Mouse (Mus musculus) embryo, embryonic 10.5 days (tissue): ENCODE data around the gene Zg16.
"Not testable (repeated sequence)": the region's sequence is repeated elsewhere in the genome, so short reads cannot be mapped to it uniquely, and the experiment has no call there.

Experiments used
- DNase-seq: peaks from one replicate; pipeline ENCODE4 v3.0.0-alpha.2; 2015; ENCODE audit warnings: low spot score

Zg16 gene

GRCm38 (mm10) chr7:127087278-127088010 is at the start of gene Zg16:
Zg16 (minus strand) TSS chr7:127087328.
- DNase-seq: not testable (repeated sequence)

DNA sequence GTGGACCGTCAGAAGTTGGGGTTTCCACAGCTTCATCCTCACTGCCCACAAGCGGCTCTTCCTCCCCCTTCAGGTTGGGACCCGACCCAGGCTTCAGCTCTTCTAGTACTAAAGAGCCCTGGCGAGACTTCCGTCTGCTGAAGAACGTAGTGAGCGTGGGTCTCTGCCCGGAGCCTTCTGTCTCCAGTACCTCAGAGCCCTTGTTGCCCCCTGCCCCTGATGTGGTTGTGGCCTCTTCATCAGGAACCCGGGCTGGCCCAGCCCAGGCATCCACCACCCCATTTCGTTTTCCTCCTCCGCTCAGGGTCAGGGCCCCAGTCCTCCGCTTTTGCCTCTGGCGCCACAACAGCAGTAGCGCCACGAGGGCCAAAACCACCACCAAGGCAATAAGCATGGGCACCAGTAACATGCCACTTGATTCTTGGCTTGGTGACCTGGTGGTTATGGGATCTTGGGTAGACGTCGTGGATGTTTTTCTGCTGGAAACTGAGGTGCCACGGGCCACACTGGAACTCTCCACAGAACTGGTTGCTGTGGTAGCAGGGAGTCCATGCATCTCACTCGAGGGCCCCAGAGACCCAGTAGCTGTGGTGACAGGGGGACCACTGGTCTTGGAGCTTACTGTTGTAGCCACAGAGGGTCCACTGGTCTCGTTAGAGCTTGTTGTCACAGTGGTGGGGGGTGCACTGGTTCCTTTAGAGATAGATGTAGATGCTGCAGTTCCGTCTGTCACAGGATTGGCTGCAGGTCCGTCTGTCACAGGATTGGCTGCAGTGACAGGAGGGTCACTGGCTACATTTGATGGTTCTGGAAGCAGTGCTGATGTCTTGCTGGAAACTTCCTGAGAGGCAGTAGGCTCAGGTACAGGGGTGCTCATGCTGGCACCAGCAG is 49.3 kb upstream of the Zg16 start:
- no peak for DNase-seq

DNA sequence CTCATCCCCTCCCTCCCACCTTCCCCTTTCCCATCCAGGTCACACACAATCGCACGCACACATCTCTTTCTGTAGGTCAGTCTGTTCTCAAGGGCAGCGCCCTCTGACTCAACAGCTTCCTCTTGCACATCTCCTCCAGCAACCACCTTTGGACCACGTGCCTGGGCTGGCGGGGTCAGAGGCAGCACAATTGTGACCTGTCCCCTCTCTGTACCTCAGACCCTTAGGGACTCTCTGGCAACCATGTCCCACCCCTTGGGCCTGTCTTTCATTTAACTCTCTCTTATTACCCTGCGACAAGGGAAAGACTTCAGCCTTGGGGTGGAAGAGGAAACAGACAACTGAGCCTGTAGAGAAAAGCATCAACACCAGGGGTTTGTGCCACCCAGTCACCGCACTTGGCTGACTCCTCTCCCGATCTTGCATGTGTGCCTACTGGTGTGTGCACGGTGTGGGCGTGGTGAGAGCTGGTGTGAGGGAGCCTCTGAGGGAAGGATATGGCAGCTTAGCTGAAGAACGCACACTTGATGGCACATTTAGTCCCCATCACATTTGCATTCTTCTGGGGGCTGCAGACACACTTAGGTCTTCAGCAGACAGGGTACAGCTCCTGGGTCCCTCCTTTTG is 47.8 kb upstream of the Zg16 start:
- no peak for DNase-seq

DNA sequence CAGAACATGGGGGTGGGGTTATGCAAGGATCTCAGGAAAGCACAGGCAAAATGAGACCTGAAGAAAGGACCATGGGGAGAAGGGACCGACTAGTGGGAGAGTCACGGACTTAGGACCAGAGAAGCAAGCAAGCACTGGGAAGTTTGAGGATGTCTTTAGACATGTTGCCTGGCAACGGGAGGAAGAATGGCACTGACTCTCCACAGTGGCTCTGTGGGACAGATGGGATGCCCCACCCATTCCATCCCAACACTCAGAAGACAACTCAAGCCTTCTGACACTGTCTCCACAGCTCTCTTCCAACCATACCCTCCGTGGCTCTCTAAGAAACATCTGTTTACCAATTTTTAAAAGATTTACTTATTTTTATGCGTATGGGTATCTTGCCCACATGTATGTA is 46.0 kb upstream of the Zg16 start:
- DNase-seq: no peak

DNA sequence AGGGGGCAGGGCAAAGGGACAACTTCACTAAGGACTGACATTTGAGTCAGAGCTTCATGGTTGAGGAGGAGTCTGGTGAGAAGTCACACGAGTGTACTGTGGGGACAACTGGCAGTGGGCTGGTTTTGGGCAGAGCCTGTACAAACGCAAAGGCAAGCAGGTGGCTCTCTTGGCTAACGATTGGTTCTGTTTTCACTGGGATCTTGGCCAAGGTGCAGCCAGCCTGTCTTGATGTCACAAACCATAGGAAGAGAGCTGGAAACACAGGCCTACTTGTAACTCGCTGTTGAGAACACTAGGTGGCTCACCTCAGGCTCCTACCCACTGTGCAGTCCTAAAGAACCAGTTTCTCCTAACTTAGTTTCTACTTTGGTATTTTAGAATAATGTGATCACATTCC is 42.5 kb upstream of the Zg16 start:
- peak; percentile 51 for DNase-seq

- DNase-seq: peak; percentile 36
Observed at GRCm38 (mm10) chr7:127121911-127122270, 34.8 kb upstream of the Zg16 start, which contains the start of gene Qprt. Qprt (minus strand) TSS chr7:127122226.

DNA sequence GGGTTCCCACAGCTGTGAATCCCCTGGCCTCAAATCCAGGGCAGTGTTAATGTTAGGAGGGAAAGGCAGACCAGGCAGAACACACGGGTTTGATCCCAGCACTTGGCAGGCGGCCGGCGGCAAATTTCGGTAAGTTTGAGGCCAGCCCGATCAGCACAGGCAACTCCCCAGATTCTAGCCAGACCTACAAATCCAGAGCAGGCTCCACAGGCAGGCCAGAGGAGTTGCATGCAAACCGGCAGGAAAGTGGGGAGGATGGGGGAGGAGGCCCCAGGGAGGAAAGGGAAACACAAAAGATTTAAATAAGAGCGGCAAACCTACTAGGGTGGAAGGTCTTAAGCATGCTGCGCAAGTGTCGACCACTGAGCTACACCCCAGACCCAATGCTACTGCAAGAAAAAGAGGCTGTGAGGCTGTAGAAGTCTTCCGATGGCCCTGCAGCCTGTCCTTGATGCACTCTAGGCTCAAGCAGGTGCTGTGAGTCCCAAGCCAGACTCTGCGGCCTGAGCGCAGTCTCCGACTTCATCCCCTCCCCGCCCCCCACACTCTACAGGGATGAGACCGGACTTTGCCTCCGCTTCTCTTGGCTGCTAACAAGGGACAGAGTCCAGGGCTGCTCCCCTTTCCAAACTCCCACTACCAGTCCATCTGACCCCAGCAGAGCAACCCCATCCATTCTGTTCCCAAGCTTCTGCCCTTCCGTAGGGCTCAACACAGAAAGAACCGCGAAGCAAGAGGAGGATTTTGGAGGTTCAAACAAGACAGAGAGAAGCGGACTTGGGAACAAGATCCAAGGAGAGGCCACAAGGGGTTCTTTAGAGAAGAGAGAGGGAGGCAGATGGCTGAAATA is 34.2 kb upstream of the Zg16 start:
- DNase-seq: peak; percentile 58

- peak; percentile 61 for DNase-seq
Observed at GRCm38 (mm10) chr7:127118671-127119445, 31.7 kb upstream of the Zg16 start.

DNA sequence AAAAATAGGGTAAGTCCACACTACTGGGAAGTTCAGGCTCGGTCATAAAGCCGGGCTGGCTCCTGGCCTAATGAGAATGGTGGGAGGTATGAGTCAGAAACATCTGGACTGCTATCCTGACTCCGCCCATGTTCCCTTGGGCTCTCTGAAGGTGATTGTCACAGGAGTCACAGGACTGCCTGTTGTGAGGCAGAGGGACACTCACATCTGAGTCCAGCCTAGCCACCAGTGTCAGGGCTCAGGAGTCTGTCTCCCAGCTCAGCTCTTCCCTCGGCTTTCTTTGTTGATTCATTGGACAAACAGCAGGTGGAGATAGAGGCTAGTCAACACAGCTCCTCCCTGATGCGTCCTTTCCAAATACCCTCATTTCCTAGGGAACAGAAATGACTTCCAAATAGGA is 30.8 kb upstream of the Zg16 start:
- DNase-seq: peak; percentile 59

DNA sequence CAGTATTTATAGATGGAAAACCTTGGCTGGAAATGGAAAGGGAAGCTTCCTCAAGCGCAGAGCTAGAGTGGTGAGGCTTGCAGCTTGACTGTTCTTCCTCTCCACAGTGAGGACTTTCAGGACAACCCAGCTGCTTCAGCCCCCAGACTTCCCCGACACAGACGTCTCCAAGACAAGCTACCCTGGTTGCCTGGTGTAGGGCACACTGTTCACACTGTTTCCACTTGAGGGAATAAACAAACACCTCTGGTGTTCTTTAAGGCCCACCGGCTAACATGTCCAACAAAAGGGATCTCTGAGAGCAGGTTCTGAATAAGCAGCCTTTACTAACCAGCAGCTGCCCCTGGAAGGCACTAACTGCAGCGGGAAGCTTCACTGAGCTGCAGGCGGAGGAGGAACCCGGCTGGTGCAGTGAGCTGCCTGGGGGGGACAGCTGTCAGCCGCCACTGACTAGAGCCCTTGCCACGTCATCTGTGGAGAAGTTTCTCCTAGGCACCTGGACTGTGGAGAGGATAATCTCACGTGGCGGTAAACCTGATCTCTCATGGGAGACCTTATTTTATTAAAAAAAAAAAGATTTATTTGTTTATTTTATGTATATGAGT is 29.3 kb upstream of the Zg16 start:
- DNase-seq: no peak

DNA sequence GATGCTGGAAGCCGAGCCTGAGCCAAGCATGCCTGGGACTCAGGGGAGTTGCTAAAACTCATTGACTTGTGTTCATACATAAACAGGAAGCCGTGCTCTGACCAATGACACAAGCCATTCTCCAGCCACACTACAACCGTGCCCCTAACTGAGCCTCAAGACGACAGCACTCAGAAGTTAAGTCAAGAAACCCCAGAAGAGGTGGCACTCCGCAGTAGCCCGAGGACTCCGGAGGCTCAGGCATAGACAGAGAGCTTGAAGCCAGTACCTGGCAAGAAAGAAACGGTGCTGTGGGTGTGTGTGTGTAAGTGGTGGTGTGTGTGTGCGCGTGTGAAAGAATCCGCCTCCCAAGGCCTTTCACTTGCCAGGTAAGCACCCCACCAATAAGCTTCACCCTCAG is 27.8 kb upstream of the Zg16 start:
- no peak for DNase-seq

DNA sequence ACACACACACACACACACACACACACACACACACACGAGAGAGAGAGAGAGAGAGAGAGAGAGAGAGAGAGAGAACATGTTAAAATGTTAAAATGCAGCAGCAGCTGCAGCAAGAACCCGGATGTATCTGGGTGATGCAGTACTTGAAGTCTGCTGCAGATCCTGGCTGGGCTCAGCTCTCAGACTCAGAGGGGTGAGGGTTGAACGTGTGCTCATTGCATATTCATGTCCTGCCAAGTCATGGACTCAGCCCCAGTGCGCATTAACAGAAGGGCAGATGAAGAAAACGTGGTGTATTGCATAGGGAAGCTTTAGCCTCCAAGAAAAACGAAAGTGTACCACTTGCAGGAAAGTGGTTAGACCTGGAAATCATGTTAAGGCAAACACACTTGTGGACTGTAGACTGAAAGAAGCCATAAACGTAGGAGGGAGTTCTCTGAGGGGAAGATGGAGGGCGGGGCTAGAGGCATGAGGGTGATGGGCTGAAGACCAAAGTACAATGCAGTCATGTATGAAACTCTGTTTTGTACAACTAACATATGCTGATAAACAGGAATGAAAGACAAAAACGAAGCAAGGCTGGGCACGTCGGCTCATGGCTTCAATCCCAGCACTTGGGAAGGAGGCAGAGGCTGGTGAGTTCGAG is 26.6 kb upstream of the Zg16 start:
- no peak for DNase-seq

GRCm38 (mm10) chr7:127112921-127113597 is 25.9 kb upstream of the Zg16 start:
- DNase-seq: no peak

GRCm38 (mm10) chr7:127112251-127112841 is 25.2 kb upstream of the Zg16 start:
- no peak for DNase-seq

- DNase-seq: peak; percentile 71
Observed at GRCm38 (mm10) chr7:127111461-127111860, 24.3 kb upstream of the Zg16 start.

GRCm38 (mm10) chr7:127110239-127111007 is 23.3 kb upstream of the Zg16 start:
- DNase-seq: peak; percentile 90

GRCm38 (mm10) chr7:127105551-127105950 is 18.4 kb upstream of the Zg16 start:
- DNase-seq: no peak
